Mouse (Mus musculus) embryonic fibroblast, embryonic 13.5 days (primary cell): Measurements from ENCODE around the gene Gm49378.
A peak's percentile ranks its signal among the peaks of the same experiment; 100 is the strongest.

ENCODE experiments used
- CTCF ChIP-seq: IDR thresholded peaks from 2 replicates; pipeline ENCODE4 v1.5.1; 2011; ENCODE audit warnings: mild to moderate bottlenecking, control low read depth, low read length, moderate library complexity, borderline replicate concordance; ENCODE audit not compliant: insufficient read depth
- POLR2A ChIP-seq: IDR thresholded peaks from 2 replicates; pipeline ENCODE4 v1.6.1; 2011; ENCODE audit warnings: low read depth, mild to moderate bottlenecking, control low read depth, low read length, moderate library complexity

DNA sequence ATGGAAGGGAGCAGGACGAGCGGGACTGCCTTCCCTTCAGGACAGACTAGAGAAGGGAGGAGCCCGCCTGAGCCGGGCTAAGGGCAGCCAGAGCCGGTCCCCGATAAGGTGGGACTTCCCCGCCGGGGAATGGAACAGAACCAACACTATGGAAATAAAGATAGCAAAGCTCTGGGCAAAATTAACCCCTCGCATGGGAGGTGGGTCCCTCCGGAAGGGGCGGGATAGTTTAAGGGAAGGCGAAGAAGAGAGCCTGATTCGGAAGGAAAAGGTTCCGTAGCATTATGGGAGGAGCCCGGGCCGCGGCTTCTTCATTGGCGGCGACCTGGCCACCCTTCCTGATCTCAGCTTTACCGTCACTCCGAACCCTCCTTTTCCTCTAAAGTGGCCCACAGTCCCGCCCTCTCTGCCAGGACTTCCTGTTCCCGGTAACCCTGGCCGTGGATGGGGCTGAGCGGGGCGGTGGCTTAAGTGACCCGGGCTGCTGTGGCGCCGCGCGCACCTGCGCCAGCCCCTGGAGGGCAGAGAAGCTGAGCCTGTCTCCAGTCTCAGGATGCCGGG is 46.3 kb downstream of the Gm49378 start, which contains the start of gene Rnf31:
- no peak for TF ChIP-seq CTCF
- TF ChIP-seq POLR2A = peak; percentile 71
